Mouse (Mus musculus): ENCODE measurements around the gene Hsh2d. TPM values are rescaled to one million over a fixed set of nuclear protein-coding genes. Genes with fewer than 3 reads are reported as not detected.

Gene Hsh2d
- polyA plus RNA-seq (2016; fragmentation: Nextera tagmentation; extraction: Ambion mirVana): 0.13 TPM in 1 of 2 replicates, not detected in the other

GRCm38 (mm10) chr8:72189417-72190214 is at the start of gene Hsh2d:
TSS of gene Hsh2d (plus strand) at chr8:72189638.
- 71% methylated on average over 12 of the region's 12 CpGs for WGBS
- no peak within 1 kb of the TSS for H3K27ac ChIP-seq
- no peak for DNase-seq (ENCODE audit: low spot score)

GRCm38 (mm10) chr8:72143256-72143824 is 46.1 kb upstream of the Hsh2d start:
- H3K9me3 ChIP-seq: no peaks in the 10 kb centered on the region
- WGBS: 84% methylated on average over 13 of the region's 13 CpGs
- no peak overlapping the region for H3K27ac ChIP-seq
- peak; percentile 43 for DNase-seq (ENCODE audit: low spot score)
- H3K4me1 ChIP-seq: peaks cover 26% of the 10 kb centered on the region
- H3K36me3 ChIP-seq: peaks cover 100% of the 10 kb centered on the region
- H3K27me3 ChIP-seq (ENCODE audit: insufficient read depth, poor library complexity, severe bottlenecking): no peaks in the 10 kb centered on the region
- no peak overlapping the region for H3K4me3 ChIP-seq

More at GRCm38 (mm10) chr8:72189417-72190214, at the start of gene Hsh2d:
- no peaks in the 10 kb centered on the region for H3K9me3 ChIP-seq
- no peaks in the 10 kb centered on the region for H3K27me3 ChIP-seq (ENCODE audit: insufficient read depth, poor library complexity, severe bottlenecking)
- H3K4me1 ChIP-seq: no peaks in the 10 kb centered on the region
- no peaks in the 10 kb centered on the region for H3K36me3 ChIP-seq
- H3K4me3 ChIP-seq: no peak within 1 kb of the TSS

- Histone ChIP-seq H3K4me3 (no peak overlapping the region), H3K9me3 (no peaks in the 10 kb centered on the region), H3K27ac (no peak overlapping the region), H3K27me3 (ENCODE audit: insufficient read depth, poor library complexity, severe bottlenecking) (no peaks in the 10 kb centered on the region), H3K36me3 (peaks cover 97% of the 10 kb centered on the region), H3K4me1 (peaks cover 23% of the 10 kb centered on the region)
- peak; percentile 58 for DNase-seq (ENCODE audit: low spot score)
- WGBS: 73% methylated on average over 5 of the region's 5 CpGs
These were observed 45.0 kb upstream of the Hsh2d start for GRCm38 (mm10) chr8:72144345-72144975.

GRCm38 (mm10) chr8:72145511-72145910 is 43.9 kb upstream of the Hsh2d start:
- no peak overlapping the region for H3K4me3 ChIP-seq
- DNase-seq (ENCODE audit: low spot score): no peak
- H3K36me3 ChIP-seq: peaks cover 97% of the 10 kb centered on the region
- 80% methylated on average over 3 of the region's 3 CpGs for WGBS
- H3K9me3 ChIP-seq: no peaks in the 10 kb centered on the region
- no peaks in the 10 kb centered on the region for H3K27me3 ChIP-seq (ENCODE audit: insufficient read depth, poor library complexity, severe bottlenecking)
- H3K4me1 ChIP-seq: peaks cover 23% of the 10 kb centered on the region
- no peak overlapping the region for H3K27ac ChIP-seq

GRCm38 (mm10) chr8:72146056-72146455 is 43.4 kb upstream of the Hsh2d start:
- Histone ChIP-seq H3K36me3 (peaks cover 97% of the 10 kb centered on the region), H3K27me3 (ENCODE audit: insufficient read depth, poor library complexity, severe bottlenecking) (no peaks in the 10 kb centered on the region), H3K9me3 (no peaks in the 10 kb centered on the region), H3K4me1 (peaks cover 23% of the 10 kb centered on the region), H3K4me3 (no peak overlapping the region), H3K27ac (no peak overlapping the region)
- WGBS: 78% methylated on average over 1 of the region's 1 CpGs
- no peak for DNase-seq (ENCODE audit: low spot score)

- 91% methylated on average over 3 of the region's 3 CpGs for WGBS
- H3K9me3 ChIP-seq: no peaks in the 10 kb centered on the region
- H3K27me3 ChIP-seq (ENCODE audit: insufficient read depth, poor library complexity, severe bottlenecking): no peaks in the 10 kb centered on the region
- DNase-seq (ENCODE audit: low spot score): no peak
- peaks cover 23% of the 10 kb centered on the region for H3K4me1 ChIP-seq
- H3K27ac ChIP-seq: no peak overlapping the region
- H3K36me3 ChIP-seq: peaks cover 97% of the 10 kb centered on the region
- no peak overlapping the region for H3K4me3 ChIP-seq
These were observed 42.9 kb upstream of the Hsh2d start for GRCm38 (mm10) chr8:72146556-72146955.

GRCm38 (mm10) chr8:72147266-72147665 is 42.2 kb upstream of the Hsh2d start:
- Histone ChIP-seq H3K27me3 (ENCODE audit: insufficient read depth, poor library complexity, severe bottlenecking) (no peaks in the 10 kb centered on the region), H3K27ac (no peak overlapping the region; the same call in 1 of the 2 replicates), H3K9me3 (no peaks in the 10 kb centered on the region), H3K4me3 (no peak overlapping the region), H3K36me3 (peaks cover 97% of the 10 kb centered on the region), H3K4me1 (peaks cover 23% of the 10 kb centered on the region)
- no peak for DNase-seq (ENCODE audit: low spot score)
- 27% methylated on average over 2 of the region's 2 CpGs for WGBS

- Histone ChIP-seq H3K27ac (no peak overlapping the region), H3K9me3 (no peaks in the 10 kb centered on the region), H3K4me3 (no peak overlapping the region), H3K4me1 (peaks cover 23% of the 10 kb centered on the region), H3K27me3 (ENCODE audit: insufficient read depth, poor library complexity, severe bottlenecking) (no peaks in the 10 kb centered on the region), H3K36me3 (peaks cover 96% of the 10 kb centered on the region)
- WGBS: 64% methylated on average over 1 of the region's 1 CpGs
- no peak for DNase-seq (ENCODE audit: low spot score)
These were observed 40.4 kb upstream of the Hsh2d start for GRCm38 (mm10) chr8:72149056-72149455.

GRCm38 (mm10) chr8:72151418-72152078 is 37.9 kb upstream of the Hsh2d start:
- H3K4me1 ChIP-seq: peaks cover 12% of the 10 kb centered on the region
- H3K4me3 ChIP-seq: no peak overlapping the region
- no peak for DNase-seq (ENCODE audit: low spot score)
- no peaks in the 10 kb centered on the region for H3K9me3 ChIP-seq
- no peak overlapping the region for H3K27ac ChIP-seq
- 79% methylated on average over 3 of the region's 3 CpGs for WGBS
- peaks cover 71% of the 10 kb centered on the region for H3K36me3 ChIP-seq
- H3K27me3 ChIP-seq (ENCODE audit: insufficient read depth, poor library complexity, severe bottlenecking): no peaks in the 10 kb centered on the region

- Histone ChIP-seq H3K27me3 (ENCODE audit: insufficient read depth, poor library complexity, severe bottlenecking) (no peaks in the 10 kb centered on the region), H3K36me3 (peaks cover 54% of the 10 kb centered on the region), H3K9me3 (no peaks in the 10 kb centered on the region), H3K27ac (no peak overlapping the region), H3K4me3 (no peak overlapping the region), H3K4me1 (no peaks in the 10 kb centered on the region)
- no peak for DNase-seq (ENCODE audit: low spot score)
These were observed 36.1 kb upstream of the Hsh2d start for GRCm38 (mm10) chr8:72153382-72153781.

GRCm38 (mm10) chr8:72158096-72158495 is 31.3 kb upstream of the Hsh2d start:
- Histone ChIP-seq H3K27ac (no peak overlapping the region), H3K4me1 (peaks cover 19% of the 10 kb centered on the region), H3K4me3 (no peak overlapping the region), H3K9me3 (no peaks in the 10 kb centered on the region), H3K36me3 (peaks cover 13% of the 10 kb centered on the region; the same call in 1 of the 2 replicates), H3K27me3 (ENCODE audit: insufficient read depth, poor library complexity, severe bottlenecking) (no peaks in the 10 kb centered on the region)
- no peak for DNase-seq (ENCODE audit: low spot score)
- WGBS: 86% methylated on average over 2 of the region's 2 CpGs

GRCm38 (mm10) chr8:72158726-72159125 is 30.7 kb upstream of the Hsh2d start:
- H3K4me1 ChIP-seq: peaks cover 19% of the 10 kb centered on the region
- WGBS: 77% methylated on average over 3 of the region's 3 CpGs
- DNase-seq (ENCODE audit: low spot score): no peak
- H3K36me3 ChIP-seq: peaks cover 11% of the 10 kb centered on the region; the same call in 1 of the 2 replicates
- no peak overlapping the region for H3K4me3 ChIP-seq
- H3K27me3 ChIP-seq (ENCODE audit: insufficient read depth, poor library complexity, severe bottlenecking): no peaks in the 10 kb centered on the region
- no peaks in the 10 kb centered on the region for H3K9me3 ChIP-seq
- no peak overlapping the region for H3K27ac ChIP-seq

GRCm38 (mm10) chr8:72160007-72160406 is 29.4 kb upstream of the Hsh2d start:
- H3K9me3 ChIP-seq: no peaks in the 10 kb centered on the region
- peak overlapping the region; percentile 94 for H3K4me3 ChIP-seq
- DNase-seq (ENCODE audit: low spot score): no peak
- no peaks in the 10 kb centered on the region for H3K27me3 ChIP-seq (ENCODE audit: insufficient read depth, poor library complexity, severe bottlenecking)
- peaks cover 19% of the 10 kb centered on the region for H3K36me3 ChIP-seq
- H3K27ac ChIP-seq: peak overlapping the region; percentile 91
- H3K4me1 ChIP-seq: peaks cover 19% of the 10 kb centered on the region
- WGBS: 60% methylated on average over 3 of the region's 3 CpGs

Data from heart, embryonic 10.5 days (tissue).